Mouse (Mus musculus): ENCODE results near the gene Katnal1.
A peak's percentile ranks its signal among the peaks of the same experiment; 100 is the strongest.

Gene Katnal1

GRCm38 (mm10) chr5:148929116-148929449, at the start of gene Katnal1:
Gene Katnal1, minus strand, starts transcription at chr5:148929320.
- DNase-seq (ENCODE audit: low read depth, low spot score), result no peak

- DNase-seq (ENCODE audit: low read depth, low spot score), result no peak
These were observed 49.5 kb upstream of the Katnal1 start for GRCm38 (mm10) chr5:148978458-148979165.

- DNase-seq (ENCODE audit: low read depth, low spot score), result peak; percentile 53
These were observed 48.8 kb upstream of the Katnal1 start for GRCm38 (mm10) chr5:148977698-148978457.

GRCm38 (mm10) chr5:148976876-148977275, 47.8 kb upstream of the Katnal1 start:
- DNase-seq (ENCODE audit: low read depth, low spot score), result no peak

GRCm38 (mm10) chr5:148975035-148975434, 45.9 kb upstream of the Katnal1 start:
- no peak for DNase-seq (ENCODE audit: low read depth, low spot score)

- no peak for DNase-seq (ENCODE audit: low read depth, low spot score)
These were observed 44.0 kb upstream of the Katnal1 start for GRCm38 (mm10) chr5:148973019-148973668.

GRCm38 (mm10) chr5:148972167-148972566, 43.0 kb upstream of the Katnal1 start:
- no peak for DNase-seq (ENCODE audit: low read depth, low spot score)

GRCm38 (mm10) chr5:148969648-148970047, 40.5 kb upstream of the Katnal1 start:
- DNase-seq (ENCODE audit: low read depth, low spot score), result no peak

- DNase-seq (ENCODE audit: low read depth, low spot score), result no peak
These were observed 39.9 kb upstream of the Katnal1 start for GRCm38 (mm10) chr5:148968958-148969576.

- DNase-seq (ENCODE audit: low read depth, low spot score), result no peak
These were observed 39.1 kb upstream of the Katnal1 start for GRCm38 (mm10) chr5:148968179-148968578.

GRCm38 (mm10) chr5:148966395-148966794, 37.3 kb upstream of the Katnal1 start:
- DNase-seq (ENCODE audit: low read depth, low spot score), result no peak

GRCm38 (mm10) chr5:148965691-148966333, 36.7 kb upstream of the Katnal1 start:
- DNase-seq (ENCODE audit: low read depth, low spot score), result no peak

GRCm38 (mm10) chr5:148965089-148965591, 36.0 kb upstream of the Katnal1 start:
- DNase-seq (ENCODE audit: low read depth, low spot score), result no peak

GRCm38 (mm10) chr5:148964251-148964650, 35.1 kb upstream of the Katnal1 start:
- no peak for DNase-seq (ENCODE audit: low read depth, low spot score)

GRCm38 (mm10) chr5:148960211-148960610, 31.1 kb upstream of the Katnal1 start:
- DNase-seq (ENCODE audit: low read depth, low spot score), result no peak

GRCm38 (mm10) chr5:148959068-148959990, 30.2 kb upstream of the Katnal1 start:
- no peak for DNase-seq (ENCODE audit: low read depth, low spot score)

- DNase-seq (ENCODE audit: low read depth, low spot score), result no peak
These were observed 29.2 kb upstream of the Katnal1 start for GRCm38 (mm10) chr5:148958355-148958754.

- DNase-seq (ENCODE audit: low read depth, low spot score), result no peak
These were observed 27.9 kb upstream of the Katnal1 start for GRCm38 (mm10) chr5:148956898-148957535.

- DNase-seq (ENCODE audit: low read depth, low spot score), result no peak
These were observed 27.0 kb upstream of the Katnal1 start for GRCm38 (mm10) chr5:148956091-148956490.

GRCm38 (mm10) chr5:148955575-148955974, 26.5 kb upstream of the Katnal1 start:
- DNase-seq (ENCODE audit: low read depth, low spot score), result no peak

All from forelimb bud, embryonic 11.5 days (tissue).